Mouse (Mus musculus): ENCODE results near the gene Hnrnpul1. TPM values are rescaled to one million over a fixed set of nuclear protein-coding genes. Genes with fewer than 3 reads are reported as not detected.
"Not testable (repeated sequence)": the region's sequence is repeated elsewhere in the genome, so short reads cannot be mapped to it uniquely, and the experiment has no call there.

Hnrnpul1 gene
- 68.4 and 72.9 TPM in 2 replicates for polyA plus RNA-seq (2015; fragmentation: Nextera tagmentation; extraction: Ambion mirVana)

- H3K4me2 ChIP-seq: peak within 1 kb of the TSS; percentile 91
- H3K27ac ChIP-seq: peak within 1 kb of the TSS; percentile 98
- H3K9me3 ChIP-seq: no peaks in the 10 kb centered on the region
- ATAC-seq (ENCODE audit: insufficient number of reproducible peaks, insufficient read depth, low FRiP score, low TSS enrichment, low read depth): peak; percentile 90
- no peaks in the 10 kb centered on the region for H3K27me3 ChIP-seq
- peaks cover 41% of the 10 kb centered on the region for H3K36me3 ChIP-seq
- WGBS: under 1% methylated on average over 55 of the region's 55 CpGs
- H3K4me3 ChIP-seq: peak within 1 kb of the TSS; percentile 98
- H3K4me1 ChIP-seq: peaks cover 22% of the 10 kb centered on the region
- peak within 1 kb of the TSS; percentile 99 for H3K9ac ChIP-seq
Observed at GRCm38 (mm10) chr7:25754738-25755467, at the start of gene Hnrnpul1. Hnrnpul1 (minus strand) TSS chr7:25754757.

DNA sequence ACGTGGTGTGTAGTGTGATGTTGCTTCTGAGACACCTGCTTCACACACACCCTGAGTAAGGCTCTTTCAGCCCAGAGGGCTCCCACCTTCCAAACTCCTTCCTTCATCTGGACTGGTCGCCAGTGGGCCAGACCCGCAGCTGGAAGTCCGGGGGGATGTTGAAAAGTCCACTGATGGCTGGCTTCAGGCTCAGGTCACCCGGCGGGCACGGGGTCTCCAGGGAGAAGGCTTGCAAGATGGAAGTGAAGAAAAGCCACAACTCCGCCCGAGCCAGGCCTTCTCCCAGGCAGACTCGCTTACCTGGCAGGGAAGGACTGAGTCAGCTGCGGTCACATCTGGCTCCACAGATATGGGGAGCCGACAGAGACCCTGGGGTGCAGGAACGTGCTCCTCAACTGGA, 48.9 kb upstream of the Hnrnpul1 start:
- WGBS: 76% methylated on average over 13 of the region's 13 CpGs
- no peak overlapping the region for H3K27ac ChIP-seq
- H3K27me3 ChIP-seq: no peaks in the 10 kb centered on the region
- peaks cover 29% of the 10 kb centered on the region for H3K4me1 ChIP-seq
- no peaks in the 10 kb centered on the region for H3K36me3 ChIP-seq
- no peak for ATAC-seq (ENCODE audit: insufficient number of reproducible peaks, insufficient read depth, low FRiP score, low TSS enrichment, low read depth)
- H3K9me3 ChIP-seq: no peaks in the 10 kb centered on the region
- no peak overlapping the region for H3K4me2 ChIP-seq
- H3K9ac ChIP-seq: no peak overlapping the region
- H3K4me3 ChIP-seq: no peak overlapping the region

- Histone ChIP-seq H3K4me2 (peak overlapping the region; percentile 58), H3K9ac (peak overlapping the region; percentile 62), H3K9me3 (no peaks in the 10 kb centered on the region), H3K4me3 (peak overlapping the region; percentile 29), H3K27me3 (no peaks in the 10 kb centered on the region), H3K36me3 (no peaks in the 10 kb centered on the region), H3K27ac (peak overlapping the region; percentile 89), H3K4me1 (peaks cover 29% of the 10 kb centered on the region)
- peak; percentile 72 for ATAC-seq (ENCODE audit: insufficient number of reproducible peaks, insufficient read depth, low FRiP score, low TSS enrichment, low read depth)
- WGBS: 22% methylated on average over 24 of the region's 24 CpGs
Observed at GRCm38 (mm10) chr7:25802241-25803125, 47.9 kb upstream of the Hnrnpul1 start.

- ATAC-seq (ENCODE audit: insufficient number of reproducible peaks, insufficient read depth, low FRiP score, low TSS enrichment, low read depth): no peak
- 89% methylated on average over 6 of the region's 6 CpGs for WGBS
- Histone ChIP-seq H3K4me3 (no peak overlapping the region), H3K27me3 (no peaks in the 10 kb centered on the region), H3K4me1 (peaks cover 29% of the 10 kb centered on the region), H3K4me2 (no peak overlapping the region), H3K27ac (no peak overlapping the region), H3K9me3 (no peaks in the 10 kb centered on the region), H3K9ac (no peak overlapping the region), H3K36me3 (no peaks in the 10 kb centered on the region)
Observed at GRCm38 (mm10) chr7:25801031-25801430, 46.5 kb upstream of the Hnrnpul1 start.

GRCm38 (mm10) chr7:25799369-25799768, 44.8 kb upstream of the Hnrnpul1 start:
- Histone ChIP-seq H3K4me2 (no peak overlapping the region), H3K9me3 (no peaks in the 10 kb centered on the region), H3K27me3 (no peaks in the 10 kb centered on the region), H3K4me1 (peaks cover 18% of the 10 kb centered on the region), H3K36me3 (no peaks in the 10 kb centered on the region), H3K27ac (no peak overlapping the region), H3K9ac (no peak overlapping the region), H3K4me3 (no peak overlapping the region)
- WGBS: 83% methylated on average over 1 of the region's 1 CpGs
- ATAC-seq (ENCODE audit: insufficient number of reproducible peaks, insufficient read depth, low FRiP score, low TSS enrichment, low read depth): no peak

- no peak overlapping the region for H3K4me3 ChIP-seq
- no peaks in the 10 kb centered on the region for H3K27me3 ChIP-seq
- H3K4me2 ChIP-seq: no peak overlapping the region
- H3K4me1 ChIP-seq: peaks cover 17% of the 10 kb centered on the region
- no peak overlapping the region for H3K9ac ChIP-seq
- H3K9me3 ChIP-seq: no peaks in the 10 kb centered on the region
- no peak overlapping the region for H3K27ac ChIP-seq
- WGBS: 89% methylated on average over 2 of the region's 2 CpGs
- no peak for ATAC-seq (ENCODE audit: insufficient number of reproducible peaks, insufficient read depth, low FRiP score, low TSS enrichment, low read depth)
- H3K36me3 ChIP-seq: no peaks in the 10 kb centered on the region
Observed at GRCm38 (mm10) chr7:25798540-25798939, 44.0 kb upstream of the Hnrnpul1 start.

DNA sequence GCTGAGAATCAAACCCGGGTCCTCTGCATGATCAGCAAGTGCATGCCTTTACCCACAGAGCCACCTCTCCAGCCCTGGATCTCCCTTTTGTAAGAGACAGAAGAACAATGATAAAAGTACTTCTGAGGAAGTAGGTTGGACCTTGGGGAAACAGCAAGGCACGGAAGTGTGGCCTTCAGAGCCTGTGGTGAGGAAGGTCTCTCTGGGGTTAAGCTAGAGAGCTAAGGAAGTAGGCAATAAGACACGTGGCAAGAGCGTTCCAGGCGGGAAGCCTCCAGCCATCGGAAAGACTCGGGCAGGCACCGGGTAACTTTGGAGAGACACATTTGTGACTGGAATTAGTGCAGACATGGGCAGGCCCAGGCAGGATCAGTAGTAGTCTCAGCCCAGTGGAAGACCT, 40.2 kb upstream of the Hnrnpul1 start:
- Histone ChIP-seq H3K27ac (no peak overlapping the region), H3K4me1 (peaks cover 4% of the 10 kb centered on the region), H3K27me3 (no peaks in the 10 kb centered on the region), H3K4me2 (no peak overlapping the region), H3K9me3 (no peaks in the 10 kb centered on the region), H3K36me3 (no peaks in the 10 kb centered on the region), H3K9ac (no peak overlapping the region), H3K4me3 (no peak overlapping the region)
- ATAC-seq (ENCODE audit: insufficient number of reproducible peaks, insufficient read depth, low FRiP score, low TSS enrichment, low read depth): no peak
- WGBS: 83% methylated on average over 8 of the region's 8 CpGs

DNA sequence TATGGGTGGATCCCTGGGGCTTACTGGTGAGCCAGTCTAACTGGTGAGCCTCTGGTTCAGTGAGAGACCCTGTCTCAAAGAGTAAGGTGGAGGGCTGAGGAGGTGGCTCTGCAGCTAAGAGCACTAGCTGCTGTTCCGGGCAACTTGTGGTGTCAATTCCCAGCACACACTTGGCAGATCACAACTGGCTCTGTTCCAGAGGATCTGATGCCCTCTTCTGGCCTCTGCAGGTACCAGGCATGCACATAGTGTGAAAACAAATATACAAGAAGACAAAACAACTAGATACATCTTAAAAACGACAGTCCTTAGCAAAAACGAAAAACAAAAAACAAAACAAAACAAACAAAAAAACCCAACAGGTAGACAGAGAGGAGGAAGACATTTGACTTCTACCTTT, 39.1 kb upstream of the Hnrnpul1 start:
- 57% methylated on average over 3 of the region's 3 CpGs for WGBS
- no peak overlapping the region for H3K9ac ChIP-seq
- no peaks in the 10 kb centered on the region for H3K9me3 ChIP-seq
- H3K27me3 ChIP-seq: no peaks in the 10 kb centered on the region
- no peak overlapping the region for H3K4me2 ChIP-seq
- H3K4me3 ChIP-seq: no peak overlapping the region
- H3K27ac ChIP-seq: no peak overlapping the region
- no peaks in the 10 kb centered on the region for H3K36me3 ChIP-seq
- no peak for ATAC-seq (ENCODE audit: insufficient number of reproducible peaks, insufficient read depth, low FRiP score, low TSS enrichment, low read depth)
- peaks cover 11% of the 10 kb centered on the region for H3K4me1 ChIP-seq

DNA sequence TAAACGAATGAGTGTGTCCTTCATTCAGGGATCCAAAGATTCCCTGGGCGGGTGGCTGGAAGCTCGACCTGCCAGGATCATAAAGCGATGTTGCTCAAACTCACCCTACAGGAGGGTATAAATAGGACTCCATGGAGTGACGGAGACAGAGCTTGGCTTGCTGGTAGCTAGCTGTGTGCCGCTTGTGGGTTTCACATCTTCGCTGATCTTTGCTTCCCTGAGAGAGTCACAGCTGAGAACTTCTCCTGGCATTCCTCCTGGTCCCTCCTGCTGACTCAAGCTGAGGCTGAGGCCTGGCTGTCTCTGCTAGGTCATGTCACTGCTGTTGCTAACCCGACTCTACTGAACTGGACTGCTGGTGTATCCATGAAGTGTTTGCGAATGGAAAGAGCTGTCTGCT, 38.4 kb upstream of the Hnrnpul1 start:
- ATAC-seq (ENCODE audit: insufficient number of reproducible peaks, insufficient read depth, low FRiP score, low TSS enrichment, low read depth): not testable (repeated sequence)
- 77% methylated on average over 9 of the region's 9 CpGs for WGBS

GRCm38 (mm10) chr7:25790615-25791014, 36.1 kb upstream of the Hnrnpul1 start:
- H3K27ac ChIP-seq: no peak overlapping the region
- no peak overlapping the region for H3K4me3 ChIP-seq
- no peak overlapping the region for H3K9ac ChIP-seq
- no peaks in the 10 kb centered on the region for H3K27me3 ChIP-seq
- 76% methylated on average over 8 of the region's 8 CpGs for WGBS
- H3K4me1 ChIP-seq: peaks cover 32% of the 10 kb centered on the region
- no peaks in the 10 kb centered on the region for H3K9me3 ChIP-seq
- H3K36me3 ChIP-seq: peaks cover 10% of the 10 kb centered on the region
- H3K4me2 ChIP-seq: no peak overlapping the region
- ATAC-seq (ENCODE audit: insufficient number of reproducible peaks, insufficient read depth, low FRiP score, low TSS enrichment, low read depth): no peak

More for the DNA sequence above, 38.4 kb upstream of the Hnrnpul1 start:
- H3K27me3 ChIP-seq, H3K9ac ChIP-seq, H3K27ac ChIP-seq, H3K9me3 ChIP-seq, H3K4me3 ChIP-seq, H3K4me2 ChIP-seq, H3K36me3 ChIP-seq: not testable (repeated sequence)
- peaks cover 11% of the 10 kb centered on the region for H3K4me1 ChIP-seq

- ATAC-seq (ENCODE audit: insufficient number of reproducible peaks, insufficient read depth, low FRiP score, low TSS enrichment, low read depth): no peak
- peaks cover 32% of the 10 kb centered on the region for H3K4me1 ChIP-seq
- H3K9ac ChIP-seq: peak overlapping the region; percentile 81
- H3K4me3 ChIP-seq: peak overlapping the region; percentile 69
- peak overlapping the region; percentile 84 for H3K4me2 ChIP-seq
- H3K36me3 ChIP-seq: peaks cover 16% of the 10 kb centered on the region
- no peaks in the 10 kb centered on the region for H3K27me3 ChIP-seq
- no peaks in the 10 kb centered on the region for H3K9me3 ChIP-seq
- 17% methylated on average over 3 of the region's 3 CpGs for WGBS
- H3K27ac ChIP-seq: peak overlapping the region; percentile 90
Observed at GRCm38 (mm10) chr7:25789129-25789440, 34.5 kb upstream of the Hnrnpul1 start.
